Mouse (Mus musculus) neural tube, embryonic 15.5 days (tissue): Measurements from ENCODE around the gene P3h1. TPM values are rescaled to one million over a fixed set of nuclear protein-coding genes. Genes with fewer than 3 reads are reported as not detected.

ENCODE experiments used
- ATAC-seq: fragments of 200-750 bp; cut with Nextera tagmentation; 2 replicates; pipeline ENCODE4 v1.8.0; 2017; ENCODE audit warnings: mild to moderate bottlenecking, moderate TSS enrichment, moderate library complexity; ENCODE audit not compliant: low FRiP score
- H3K27ac ChIP-seq: fragments of 300-500 bp; sonication (generic); replicated peaks from 2 replicates; pipeline ENCODE4 v1.5.1; 2015; ENCODE audit warnings: mild to moderate bottlenecking, inconsistent platforms
- H3K27me3 ChIP-seq: fragments of 300-500 bp; sonication (generic); replicated peaks from 2 replicates; pipeline ENCODE4 v1.6.1; 2015; ENCODE audit warnings: inconsistent platforms
- H3K36me3 ChIP-seq: fragments of 300-500 bp; sonication (generic); 2 replicates; pipeline ENCODE4 v1.6.1; 2015; ENCODE audit warnings: inconsistent platforms
- H3K4me1 ChIP-seq: fragments of 300-500 bp; sonication (generic); 2 replicates; pipeline ENCODE4 v1.6.1; 2015; ENCODE audit warnings: inconsistent platforms
- H3K4me2 ChIP-seq: fragments of 300-500 bp; sonication (generic); 2 replicates; pipeline ENCODE4 v1.6.1; 2015; ENCODE audit warnings: inconsistent platforms, mild to moderate bottlenecking, moderate library complexity
- H3K4me3 ChIP-seq: fragments of 300-500 bp; sonication (generic); replicated peaks from 2 replicates; pipeline ENCODE4 v1.5.1; 2015; ENCODE audit warnings: mild to moderate bottlenecking, inconsistent platforms
- H3K9ac ChIP-seq: fragments of 300-500 bp; sonication (generic); replicated peaks from 2 replicates; pipeline ENCODE4 v1.6.1; 2015; ENCODE audit warnings: mild to moderate bottlenecking, inconsistent platforms
- H3K9me3 ChIP-seq: fragments of 300-500 bp; sonication (generic); replicated peaks from 2 replicates; pipeline ENCODE4 v1.6.1; 2016; ENCODE audit warnings: inconsistent platforms
- WGBS: fragments of 180-500 bp; shearing (Covaris S2); methylation state at CpG from one replicate; pipeline ENCODE4 v1.1.7; 2015; ENCODE audit warnings: mixed read lengths; 5-methylcytosine and 5-hydroxymethylcytosine counted together
- polyA plus RNA-seq: library from polyadenylated mRNA; unstranded; fragments of >200 nt; fragmentation: Nextera tagmentation; extraction: Ambion mirVana; gene quantifications from 2 replicates; pipeline ENCODE4 v1.2.1, GENCODE M21; 2015

The P3h1 gene
- polyA plus RNA-seq, 1 experiment from 2014 or later = 14.1 TPM

DNA sequence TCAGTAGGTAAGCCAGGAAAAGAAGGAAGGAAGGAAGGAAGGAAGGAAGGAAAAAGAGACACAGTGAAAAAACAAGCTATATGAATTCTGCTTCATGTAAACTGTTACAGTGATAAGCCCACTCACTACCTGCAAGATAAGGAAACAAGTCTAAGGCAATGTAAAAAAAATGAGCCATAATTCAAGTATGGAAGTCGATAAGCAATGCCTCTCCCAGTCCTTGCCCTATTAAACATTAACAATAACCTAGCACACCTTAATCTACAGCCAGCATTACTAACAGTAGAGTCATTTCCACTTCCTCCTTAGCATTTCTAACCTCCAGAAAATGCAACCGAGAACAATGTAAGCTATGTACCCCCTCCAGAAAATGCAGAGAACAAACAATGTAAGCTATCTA lies 52.6 kb downstream of the P3h1 start:
- peaks cover 15% of the 10 kb centered on the region for H3K4me1 ChIP-seq
- no peak overlapping the region for H3K9ac ChIP-seq
- ATAC-seq = no peak
- H3K4me2 ChIP-seq = no peak overlapping the region
- H3K9me3 ChIP-seq = no peaks in the 10 kb centered on the region
- peaks cover 35% of the 10 kb centered on the region for H3K36me3 ChIP-seq
- no peaks in the 10 kb centered on the region for H3K27me3 ChIP-seq
- 89% methylated on average over 2 of the region's 2 CpGs for whole genome bisulfite sequencing
- H3K27ac ChIP-seq = no peak overlapping the region
- no peak overlapping the region for H3K4me3 ChIP-seq

GRCm38 (mm10) chr4:119291921-119292320 lies 59.2 kb downstream of the P3h1 start:
- no peak for ATAC-seq
- WGBS = 47% methylated on average over 1 of the region's 1 CpGs
- Histone ChIP-seq H3K4me1 (peaks cover 48% of the 10 kb centered on the region), H3K27me3 (no peaks in the 10 kb centered on the region), H3K27ac (peak overlapping the region; percentile 98; the same call in 1 of the 2 replicates), H3K36me3 (no peaks in the 10 kb centered on the region), H3K9me3 (no peaks in the 10 kb centered on the region), H3K9ac (peak overlapping the region; percentile 82), H3K4me2 (peak overlapping the region; percentile 73), H3K4me3 (peak overlapping the region; percentile 87)

- Histone ChIP-seq H3K27me3 (no peaks in the 10 kb centered on the region), H3K4me2 (peak overlapping the region; percentile 73), H3K9ac (peak overlapping the region; percentile 82), H3K9me3 (no peaks in the 10 kb centered on the region), H3K36me3 (no peaks in the 10 kb centered on the region), H3K27ac (peak overlapping the region; percentile 98), H3K4me1 (peaks cover 39% of the 10 kb centered on the region), H3K4me3 (peak overlapping the region; percentile 87)
- 1% methylated on average over 24 of the region's 24 CpGs for WGBS
- no peak for ATAC-seq
Observed at GRCm38 (mm10) chr4:119292771-119293573, 60.3 kb downstream of the P3h1 start.

GRCm38 (mm10) chr4:119293574-119294258 lies 61.0 kb downstream of the P3h1 start:
- H3K4me2 ChIP-seq = peak overlapping the region; percentile 73
- peak overlapping the region; percentile 87 for H3K4me3 ChIP-seq
- no peaks in the 10 kb centered on the region for H3K27me3 ChIP-seq
- WGBS = under 1% methylated on average over 52 of the region's 80 CpGs
- no peaks in the 10 kb centered on the region for H3K36me3 ChIP-seq
- H3K9ac ChIP-seq = peak overlapping the region; percentile 82
- H3K27ac ChIP-seq = peak overlapping the region; percentile 98
- peak; percentile 27; the same call in 1 of the 2 replicates for ATAC-seq
- H3K4me1 ChIP-seq = peaks cover 39% of the 10 kb centered on the region
- H3K9me3 ChIP-seq = no peaks in the 10 kb centered on the region

DNA sequence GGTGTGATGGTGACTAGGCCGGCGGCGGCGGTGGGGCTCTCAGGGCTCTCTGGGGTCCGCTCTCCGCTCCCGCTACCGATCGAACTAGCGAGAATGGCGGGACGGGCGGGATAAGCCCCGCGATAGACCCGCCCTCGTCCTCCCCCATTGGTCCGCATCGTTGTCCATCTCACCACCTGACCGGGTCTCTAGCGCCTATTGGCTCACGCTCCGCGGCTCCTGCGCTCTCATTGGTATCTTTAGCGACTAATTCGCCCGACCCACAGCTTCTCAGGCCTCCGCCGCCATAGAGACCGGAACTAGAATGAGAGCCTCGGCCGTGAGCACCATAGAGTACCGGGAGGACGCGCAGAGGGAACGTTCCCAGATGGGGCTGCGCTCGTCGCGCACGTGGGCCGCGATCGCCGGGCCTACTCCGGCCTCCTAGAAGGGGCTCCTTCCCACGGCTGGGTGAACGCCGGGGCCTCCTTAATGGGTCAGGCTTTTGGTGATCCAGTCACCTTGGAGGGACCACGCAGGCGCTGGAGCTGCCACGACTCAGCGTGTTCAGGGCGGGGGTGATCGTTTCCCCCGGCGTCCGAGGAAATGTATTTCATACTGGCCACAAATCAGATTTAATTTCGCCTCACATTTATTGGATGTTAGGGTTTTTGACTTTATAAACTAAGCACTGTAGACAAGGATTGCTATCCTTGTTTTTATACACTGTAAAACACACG lies 61.9 kb downstream of the P3h1 start, which contains the start of gene Ybx1:
Gene Ybx1 (minus strand): TSS at position 190 of the 719 bp plus-strand sequence.
- Histone ChIP-seq H3K4me3 (peak within 1 kb of the TSS; percentile 87), H3K27me3 (no peaks in the 10 kb centered on the region), H3K4me1 (peaks cover 36% of the 10 kb centered on the region), H3K27ac (peak within 1 kb of the TSS; percentile 98), H3K36me3 (no peaks in the 10 kb centered on the region), H3K4me2 (peak within 1 kb of the TSS; percentile 73), H3K9me3 (no peaks in the 10 kb centered on the region), H3K9ac (peak within 1 kb of the TSS; percentile 82)
- peak; percentile 99 for ATAC-seq
- under 1% methylated on average over 59 of the region's 61 CpGs for WGBS

DNA sequence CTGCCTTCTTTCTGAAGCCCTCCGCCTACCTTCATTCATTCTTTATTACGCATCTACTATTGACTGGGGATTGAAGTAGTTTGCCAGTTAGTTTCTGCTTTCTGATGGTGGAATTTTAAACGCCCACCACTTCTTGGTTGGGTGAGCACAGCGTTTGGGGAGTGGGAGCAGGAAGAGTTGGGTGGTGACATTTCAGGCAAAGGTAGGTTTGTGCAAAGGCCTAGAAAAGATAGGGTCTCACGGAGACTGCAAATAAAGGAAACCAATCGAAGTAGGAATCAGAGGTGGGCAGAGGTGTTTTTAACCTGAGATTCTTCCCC lies 62.4 kb downstream of the P3h1 start:
- H3K4me3 ChIP-seq = peak overlapping the region; percentile 87
- 5% methylated on average over 6 of the region's 6 CpGs for WGBS
- ATAC-seq = no peak

GRCm38 (mm10) chr4:119297361-119297760 lies 64.6 kb downstream of the P3h1 start:
- Histone ChIP-seq H3K4me1 (peaks cover 15% of the 10 kb centered on the region), H3K27me3 (no peaks in the 10 kb centered on the region), H3K4me3 (no peak overlapping the region), H3K27ac (no peak overlapping the region), H3K4me2 (no peak overlapping the region), H3K9me3 (no peaks in the 10 kb centered on the region), H3K9ac (no peak overlapping the region), H3K36me3 (no peaks in the 10 kb centered on the region)
- no peak for ATAC-seq
- WGBS = 89% methylated on average over 2 of the region's 2 CpGs

More for the DNA sequence above, 62.4 kb downstream of the P3h1 start:
- Histone ChIP-seq H3K4me1 (peaks cover 36% of the 10 kb centered on the region), H3K27me3 (no peaks in the 10 kb centered on the region), H3K9ac (peak overlapping the region; percentile 77), H3K9me3 (no peaks in the 10 kb centered on the region), H3K27ac (peak overlapping the region; percentile 98), H3K36me3 (no peaks in the 10 kb centered on the region), H3K4me2 (peak overlapping the region; percentile 65)

Other genes starting within 250 kb of the P3h1 start
- gene Slc2a1, start 124.2 kb upstream of the P3h1 start, polyA plus RNA-seq = 78.8 and 91.3 TPM in 2 replicates
- 4.4 and 4.8 TPM in 2 replicates for gene Zfp691, start 58.7 kb upstream of the P3h1 start, polyA plus RNA-seq
- 0.79 and 1.2 TPM in 2 replicates for gene Ermap, start 42.9 kb upstream of the P3h1 start, polyA plus RNA-seq
- gene Svbp, start 37.6 kb upstream of the P3h1 start, polyA plus RNA-seq = 198 and 242 TPM in 2 replicates
- gene Tmem269, start 14.7 kb upstream of the P3h1 start, polyA plus RNA-seq = 0.29 and 0.54 TPM in 2 replicates
- 26.0 and 29.2 TPM in 2 replicates for gene AU022252, start 203 bp upstream of the P3h1 start, polyA plus RNA-seq
- gene Cldn19, start 22.5 kb downstream of the P3h1 start, polyA plus RNA-seq = 0.36 and 0.81 TPM in 2 replicates
- gene Ybx1, start 61.7 kb downstream of the P3h1 start, polyA plus RNA-seq = 815 and 871 TPM in 2 replicates
- 43.5 and 54.5 TPM in 2 replicates for gene Ppih, start 87.6 kb downstream of the P3h1 start, polyA plus RNA-seq
- 20.2 and 22.0 TPM in 2 replicates for gene Ccdc30, start 182.6 kb downstream of the P3h1 start, polyA plus RNA-seq
- gene Ppcs, start 189.5 kb downstream of the P3h1 start, polyA plus RNA-seq = 21.8 and 28.5 TPM in 2 replicates
- 0.44 and 0.46 TPM in 2 replicates for gene Zmynd12, start 189.9 kb downstream of the P3h1 start, polyA plus RNA-seq